Mouse (Mus musculus): ENCODE measurements around the gene Olfr816.
"Not testable (repeated sequence)": the region's sequence is repeated elsewhere in the genome, so short reads cannot be mapped to it uniquely, and the experiment has no call there.

The Olfr816 gene

GRCm38 (mm10) chr10:129915497-129915896 is at the start of gene Olfr816:
Gene Olfr816 (minus strand): TSS chr10:129915597.
- no peak for DNase-seq (ENCODE audit: low read depth, low spot score)

- DNase-seq (ENCODE audit: low read depth, low spot score) = no peak
These were observed 33.6 kb upstream of the Olfr816 start, which contains the start of gene Olfr818 for GRCm38 (mm10) chr10:129949000-129949399. Gene Olfr818 (minus strand): TSS chr10:129949100.

GRCm38 (mm10) chr10:129905767-129906166 is 9.6 kb downstream of the Olfr816 start, which contains the start of gene Olfr815:
Gene Olfr815 (minus strand): TSS chr10:129905867.
- DNase-seq (ENCODE audit: low read depth, low spot score) = not testable (repeated sequence)

GRCm38 (mm10) chr10:129885934-129886333 is 29.5 kb downstream of the Olfr816 start:
- no peak for DNase-seq (ENCODE audit: low read depth, low spot score)

GRCm38 (mm10) chr10:129885496-129885895 is 29.9 kb downstream of the Olfr816 start:
- not testable (repeated sequence) for DNase-seq (ENCODE audit: low read depth, low spot score)

- not testable (repeated sequence) for DNase-seq (ENCODE audit: low read depth, low spot score)
These were observed 35.6 kb downstream of the Olfr816 start, which contains the start of gene Olfr814 for GRCm38 (mm10) chr10:129879751-129880150. Gene Olfr814 (minus strand): TSS chr10:129879851.

All from R1 (cell line).